Mouse (Mus musculus) retina, postnatal 1 day (tissue): ENCODE data around the gene Hap1.
"Not testable (repeated sequence)": the region's sequence is repeated elsewhere in the genome, so short reads cannot be mapped to it uniquely, and the experiment has no call there.

ENCODE experiments used
- DNase-seq: peaks from one replicate; pipeline ENCODE4 v3.0.0-alpha.2; 2012

Gene Hap1

GRCm38 (mm10) chr11:100388588-100388987 lies 32.7 kb upstream of the Hap1 start:
- no peak for DNase-seq

DNA sequence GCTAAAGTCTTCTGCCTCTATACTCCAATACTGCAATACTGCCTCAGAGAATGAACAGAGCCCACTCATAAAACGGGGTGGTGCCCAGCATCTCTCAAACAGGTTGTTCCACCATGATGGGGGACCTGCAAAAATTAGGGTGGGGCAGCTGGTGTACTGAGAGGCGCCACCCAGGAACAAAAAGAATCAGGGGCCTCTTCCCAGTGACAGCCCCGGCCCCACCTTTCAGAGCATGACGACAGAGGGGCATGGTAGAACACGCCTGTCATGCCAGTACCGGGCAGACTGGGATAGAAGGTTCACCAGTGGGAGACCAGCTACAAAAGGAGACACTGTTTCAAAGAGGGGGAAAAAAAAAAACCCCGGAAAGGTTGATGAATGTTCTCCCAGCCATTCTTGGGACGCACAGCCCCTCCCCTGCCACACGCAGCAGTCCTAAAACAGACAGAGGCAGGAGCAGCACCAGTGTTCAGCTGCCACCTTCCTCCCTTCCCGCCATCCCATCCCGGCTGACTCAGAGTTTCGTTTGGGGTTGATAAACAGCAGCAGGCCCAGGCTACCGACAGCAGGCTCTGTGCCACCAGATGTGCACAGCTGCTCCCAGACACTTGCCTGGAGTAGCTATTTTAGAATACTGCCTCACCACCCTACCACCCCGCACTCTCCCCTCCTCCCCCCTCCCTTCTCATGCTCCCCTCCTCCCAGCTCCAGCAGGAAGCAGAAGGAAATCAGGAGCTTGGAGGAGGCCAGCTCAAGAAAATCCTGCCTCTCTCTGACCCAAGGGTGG lies 31.9 kb upstream of the Hap1 start:
- DNase-seq = no peak

DNA sequence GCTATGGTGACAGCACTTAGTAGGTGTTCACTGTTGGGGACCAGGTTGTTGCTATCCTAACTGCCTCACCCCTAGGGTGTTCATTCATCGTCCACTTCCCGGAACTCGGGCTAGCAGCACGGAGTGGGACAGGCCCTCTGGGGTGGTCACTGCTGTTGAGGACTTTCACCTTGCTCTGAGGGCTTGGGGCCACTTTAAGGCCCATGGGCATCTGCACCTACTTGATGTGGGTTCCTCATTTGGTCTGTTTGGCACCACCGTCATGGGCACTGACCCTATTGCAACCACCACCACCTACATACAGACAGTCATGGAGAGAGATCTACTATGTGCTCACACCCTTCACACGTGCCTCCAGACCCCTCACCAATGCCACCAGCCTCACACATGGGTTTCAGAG lies 31.2 kb upstream of the Hap1 start:
- DNase-seq = no peak

DNA sequence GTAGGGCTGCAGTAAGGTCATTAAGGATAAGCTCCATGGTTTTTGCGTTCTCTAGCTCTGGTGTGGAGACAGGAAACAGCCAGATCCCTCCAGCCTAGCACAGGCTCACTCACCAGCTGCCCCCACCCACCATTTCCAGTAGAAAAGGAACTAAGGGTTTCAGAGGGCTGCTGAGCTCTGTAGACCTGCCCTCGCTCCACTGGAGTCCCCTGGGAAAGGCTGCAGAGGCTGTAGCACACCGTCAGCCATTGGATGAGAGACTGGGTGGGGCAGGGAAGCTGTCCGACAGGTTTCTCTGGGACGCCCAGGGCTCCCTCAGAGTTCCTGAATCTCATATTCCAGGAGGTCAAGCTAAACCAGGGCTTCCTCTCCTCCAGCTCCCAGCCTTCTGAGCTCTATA lies 30.7 kb upstream of the Hap1 start:
- DNase-seq = no peak

- no peak for DNase-seq
These were observed 29.1 kb upstream of the Hap1 start for GRCm38 (mm10) chr11:100385016-100385415.

GRCm38 (mm10) chr11:100382682-100383081 lies 26.8 kb upstream of the Hap1 start:
- no peak for DNase-seq

GRCm38 (mm10) chr11:100379311-100379710 lies 23.4 kb upstream of the Hap1 start:
- DNase-seq = no peak

GRCm38 (mm10) chr11:100378446-100378845 lies 22.5 kb upstream of the Hap1 start:
- DNase-seq = no peak

- no peak for DNase-seq
These were observed 22.1 kb upstream of the Hap1 start for GRCm38 (mm10) chr11:100377989-100378388.

GRCm38 (mm10) chr11:100376746-100377389 lies 20.9 kb upstream of the Hap1 start:
- DNase-seq = no peak

- no peak for DNase-seq
These were observed 20.1 kb upstream of the Hap1 start for GRCm38 (mm10) chr11:100376005-100376404.

DNA sequence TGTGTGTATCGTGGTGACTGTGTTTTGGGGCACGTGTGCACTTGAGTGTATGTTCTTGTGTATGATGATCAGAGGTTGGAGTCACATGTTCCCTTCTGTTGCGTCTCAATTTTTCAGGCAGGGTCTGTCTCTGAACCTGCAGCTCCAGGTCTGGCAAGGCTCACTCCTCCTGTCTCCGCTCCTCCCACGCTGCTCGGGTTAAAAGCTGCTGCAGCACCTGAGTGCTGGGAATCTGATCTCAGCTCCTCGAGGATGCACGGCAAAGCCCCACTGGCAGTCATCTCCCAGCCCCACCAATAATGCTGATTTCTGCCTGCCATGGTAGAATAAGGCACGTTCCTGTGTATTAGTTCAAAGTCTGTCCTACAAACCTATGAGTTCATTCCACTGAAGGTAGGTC lies 19.2 kb upstream of the Hap1 start:
- DNase-seq = no peak

DNA sequence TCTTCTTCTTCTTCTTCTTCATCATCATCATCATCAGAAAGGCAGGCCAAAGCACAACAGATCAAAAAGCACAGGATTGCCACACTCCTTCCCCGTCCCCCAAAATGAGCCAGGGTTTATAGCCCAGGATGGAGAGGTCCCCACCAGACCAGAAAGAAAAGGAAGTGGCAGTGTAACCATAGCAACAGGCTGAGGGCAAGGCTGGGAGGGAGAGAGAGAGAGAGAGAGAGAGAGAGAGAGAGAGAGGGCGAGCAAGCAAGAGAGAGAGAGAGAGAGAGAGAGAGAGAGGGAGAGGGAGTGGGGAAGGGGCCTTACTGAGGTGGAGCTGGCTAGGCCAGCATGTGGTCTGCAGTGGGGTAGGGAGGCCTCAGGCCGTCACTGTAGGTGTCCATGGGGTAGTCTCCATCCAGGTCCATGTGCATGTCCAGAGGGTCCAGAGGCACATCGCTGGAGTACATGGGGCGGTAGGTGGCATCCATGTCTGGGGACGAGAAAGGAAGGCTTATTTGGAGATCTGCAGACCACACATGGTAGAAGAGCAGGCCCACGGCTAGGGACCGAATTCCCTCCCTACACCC lies 16.1 kb upstream of the Hap1 start:
- DNase-seq = peak; percentile 52

- DNase-seq = no peak
These were observed 13.9 kb upstream of the Hap1 start for GRCm38 (mm10) chr11:100369822-100370221.

DNA sequence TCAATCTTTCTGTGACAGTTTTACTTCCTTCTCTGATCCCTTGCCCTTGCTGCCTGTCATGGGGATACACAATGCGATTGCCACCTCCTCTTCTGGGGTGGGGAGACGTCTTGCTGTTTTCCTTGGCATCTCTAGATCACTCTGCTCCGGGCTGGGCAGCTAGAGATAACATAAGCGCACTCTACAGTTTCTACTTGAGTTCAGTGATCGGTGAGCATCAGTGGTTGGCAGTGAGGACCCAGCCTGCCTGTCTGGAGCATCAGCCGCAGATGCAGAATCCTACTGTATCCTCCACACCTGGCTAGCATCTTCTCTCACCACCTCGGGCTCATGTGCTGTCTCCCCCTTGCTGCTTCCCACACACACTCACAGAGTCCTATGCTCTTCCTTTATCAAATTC lies 13.2 kb upstream of the Hap1 start:
- no peak for DNase-seq

GRCm38 (mm10) chr11:100362979-100363562 lies 7.1 kb upstream of the Hap1 start:
- peak; percentile 75 for DNase-seq

GRCm38 (mm10) chr11:100362209-100362978 lies 6.5 kb upstream of the Hap1 start:
- DNase-seq = peak; percentile 78

- DNase-seq = not testable (repeated sequence)
These were observed 5.1 kb upstream of the Hap1 start for GRCm38 (mm10) chr11:100361059-100361458.

DNA sequence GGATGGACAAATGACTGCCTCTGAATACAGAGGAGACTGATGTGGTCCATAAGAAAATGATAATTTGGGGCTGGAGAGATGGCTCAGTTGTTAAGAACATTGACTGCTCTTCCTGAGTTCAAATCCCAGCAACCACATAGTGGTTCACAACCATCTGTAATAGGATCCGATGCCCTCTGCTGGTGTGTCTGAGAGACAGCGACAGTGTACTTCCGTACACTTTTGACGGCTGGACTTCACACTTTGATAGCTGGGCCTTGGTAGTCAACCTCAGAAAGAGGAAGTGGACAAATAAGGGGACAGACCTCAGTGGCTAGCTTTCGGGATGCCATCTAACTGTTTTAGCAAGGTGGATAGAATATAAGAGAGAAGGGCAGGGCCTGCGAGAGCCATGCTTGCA lies 4.2 kb upstream of the Hap1 start:
- DNase-seq = no peak

DNA sequence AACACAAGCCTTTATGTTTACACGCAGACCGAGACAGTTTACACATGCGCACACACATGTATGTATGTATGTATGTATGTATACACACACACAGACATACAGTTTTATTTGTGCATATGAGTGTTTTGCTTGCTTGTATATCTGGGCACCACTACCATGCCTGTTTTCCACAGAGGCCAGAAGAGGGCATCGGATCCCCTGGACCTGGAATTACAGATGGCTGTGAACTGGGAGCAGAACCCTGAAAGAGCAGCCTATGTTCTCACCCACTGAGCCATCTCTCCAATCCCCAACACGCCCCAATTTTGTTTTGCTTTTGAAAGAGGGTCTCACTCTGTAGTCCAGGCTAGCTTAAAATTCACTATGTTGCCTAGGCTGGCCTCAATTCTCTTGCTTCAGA lies 1.5 kb upstream of the Hap1 start:
- no peak for DNase-seq

GRCm38 (mm10) chr11:100356819-100357211 lies 887 bp upstream of the Hap1 start:
- DNase-seq = no peak

DNA sequence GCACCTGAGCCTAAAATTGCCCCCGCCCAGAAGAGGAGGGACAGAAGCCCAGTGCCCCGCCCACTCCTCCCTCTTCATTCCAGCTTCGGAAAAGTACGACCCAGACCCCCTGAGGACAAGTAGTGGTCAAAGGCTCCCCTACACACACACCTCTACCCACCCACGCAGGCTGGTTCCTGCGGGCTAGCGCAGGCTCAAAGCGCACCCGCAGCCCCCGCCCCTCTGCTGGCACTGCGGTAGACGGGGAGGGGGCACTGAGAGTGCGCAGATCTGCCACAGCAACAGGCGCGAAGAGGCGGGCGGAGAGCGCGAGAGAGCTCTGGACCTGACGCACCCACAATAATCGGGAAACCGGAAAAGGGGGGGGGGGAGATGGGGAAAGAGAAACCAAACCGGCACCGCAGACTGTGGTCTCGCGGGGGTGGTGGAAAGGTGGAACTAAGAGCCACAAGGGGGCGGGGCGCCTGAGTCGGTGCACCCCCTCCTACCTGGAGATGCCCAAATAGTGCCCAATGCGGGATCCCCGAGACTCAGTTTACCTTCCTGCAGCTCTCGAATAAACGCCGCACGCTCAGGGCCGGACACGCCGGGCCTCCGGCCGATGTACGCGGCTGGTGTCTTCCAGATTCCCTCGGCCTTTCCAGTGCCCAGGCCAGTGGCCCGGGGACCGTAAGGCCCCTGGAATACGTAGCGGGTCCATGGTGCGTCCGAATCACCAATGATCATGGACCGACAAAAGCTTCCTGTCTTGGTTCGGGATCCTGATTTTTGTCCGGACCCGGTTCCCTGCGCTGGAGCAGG lies 577 bp downstream of the Hap1 start:
- peak; percentile 69 for DNase-seq
